Mouse (Mus musculus) retina, embryonic 14.5 days (tissue): ENCODE measurements around the gene Gm17490.
"Not testable (repeated sequence)": the region's sequence is repeated elsewhere in the genome, so short reads cannot be mapped to it uniquely, and the experiment has no call there.

Source experiments
- DNase-seq: peaks from one replicate; pipeline ENCODE4 v3.0.0-alpha.2; 2015; ENCODE audit warnings: low spot score

The Gm17490 gene

DNA sequence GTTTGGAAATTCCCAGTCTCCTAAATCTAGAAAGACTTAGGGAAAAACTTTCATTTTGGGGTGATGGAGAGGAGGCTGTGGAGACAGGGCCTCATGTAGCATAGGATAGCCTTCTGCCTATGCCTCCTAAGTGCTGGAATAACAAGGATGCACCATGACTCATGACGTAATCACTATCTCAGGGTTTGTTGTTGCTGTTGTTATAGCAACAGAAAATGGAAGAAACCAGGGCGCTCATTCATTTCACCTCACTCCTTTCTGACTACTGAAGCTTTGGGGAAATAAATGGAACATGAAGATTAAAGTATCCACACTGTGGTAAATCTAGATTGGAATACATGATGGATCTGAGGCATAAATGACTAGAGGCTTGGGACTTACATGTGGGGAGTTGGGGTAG is 2.3 kb downstream of the Gm17490 start:
- no peak for DNase-seq

DNA sequence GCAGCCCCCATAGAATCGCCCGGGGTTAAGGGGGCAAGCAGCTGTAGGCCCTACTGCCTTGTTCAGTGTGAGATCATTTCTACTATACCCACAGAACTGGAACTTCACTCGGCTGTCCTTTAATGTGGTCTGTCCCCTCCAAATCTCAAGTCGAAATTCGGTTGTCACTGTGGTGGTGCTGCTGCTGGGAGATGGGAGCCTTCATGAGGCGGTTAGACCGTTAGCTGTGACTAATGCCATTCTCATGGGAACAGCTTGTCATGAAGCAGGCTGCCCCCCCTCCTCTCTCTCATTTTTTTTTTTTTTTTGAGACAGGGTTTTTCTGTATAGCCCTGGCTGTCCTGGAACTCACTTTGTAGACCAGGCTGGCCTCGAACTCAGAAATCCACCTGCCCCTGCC is 2.9 kb downstream of the Gm17490 start:
- no peak for DNase-seq

DNA sequence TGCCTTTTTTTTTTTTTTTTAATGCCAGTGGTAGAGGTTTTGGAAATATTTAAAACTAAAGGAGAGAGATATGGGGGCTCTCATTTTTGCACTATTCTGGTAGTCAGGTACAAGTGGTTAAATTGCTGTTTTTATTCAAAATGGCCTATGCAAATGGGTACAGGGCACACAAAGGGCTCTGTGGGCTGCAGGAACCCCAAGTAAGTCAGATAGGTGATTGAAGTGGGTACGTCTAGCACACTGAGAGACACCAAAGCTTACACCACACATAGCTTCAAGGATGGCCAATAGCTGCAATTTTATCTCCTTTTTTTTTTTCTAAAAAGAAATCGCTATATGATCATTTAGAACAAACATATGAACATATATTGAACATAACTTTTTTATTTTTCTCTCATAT is 6.5 kb downstream of the Gm17490 start:
- no peak for DNase-seq

DNA sequence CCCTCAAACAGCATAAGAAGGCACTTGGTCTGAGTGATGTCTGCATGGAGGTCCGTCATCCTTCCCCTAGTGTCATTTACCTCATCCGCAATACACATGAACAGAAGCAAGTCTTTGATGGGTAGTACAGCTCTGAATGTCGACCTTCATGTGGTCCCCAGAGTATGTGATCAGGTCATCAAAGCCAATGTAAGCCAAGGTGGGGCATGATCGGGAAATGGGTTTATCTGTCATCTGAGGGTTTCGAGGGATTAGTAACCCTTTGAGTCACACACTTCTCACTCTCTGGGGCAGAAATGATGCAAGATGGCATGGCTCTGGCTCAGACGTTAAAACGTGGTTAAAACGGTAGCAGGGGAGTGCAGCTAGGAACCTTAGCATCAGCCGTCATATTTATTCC is 9.2 kb downstream of the Gm17490 start:
- DNase-seq = no peak

- not testable (repeated sequence) for DNase-seq
Observed at GRCm38 (mm10) chr2:11612939-11613338, 13.1 kb downstream of the Gm17490 start.

- not testable (repeated sequence) for DNase-seq
Observed at GRCm38 (mm10) chr2:11606718-11607117, 19.3 kb downstream of the Gm17490 start.

DNA sequence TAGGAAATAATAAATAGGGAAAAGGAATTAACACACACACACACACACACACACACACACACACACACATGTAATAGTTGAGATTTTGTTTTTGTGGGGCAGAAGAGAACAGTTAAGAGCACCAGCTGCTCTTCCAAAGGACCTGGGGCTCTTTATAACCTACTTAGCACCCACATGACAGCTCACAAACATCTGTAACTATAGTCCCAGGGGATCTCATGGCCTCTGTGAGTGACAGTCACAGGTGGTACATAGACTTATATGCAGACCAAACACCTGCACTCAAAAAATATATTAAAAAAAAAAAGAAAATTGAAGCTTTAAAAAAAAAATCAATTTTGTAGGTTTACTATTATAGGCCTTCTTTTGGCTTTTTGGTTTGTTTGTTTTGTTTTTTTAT is 21.2 kb downstream of the Gm17490 start:
- DNase-seq = peak; percentile 6

- DNase-seq = no peak
Observed at GRCm38 (mm10) chr2:11604053-11604452, 22.0 kb downstream of the Gm17490 start, which contains the start of gene Rbm17. Rbm17 (minus strand) TSS chr2:11604153.

DNA sequence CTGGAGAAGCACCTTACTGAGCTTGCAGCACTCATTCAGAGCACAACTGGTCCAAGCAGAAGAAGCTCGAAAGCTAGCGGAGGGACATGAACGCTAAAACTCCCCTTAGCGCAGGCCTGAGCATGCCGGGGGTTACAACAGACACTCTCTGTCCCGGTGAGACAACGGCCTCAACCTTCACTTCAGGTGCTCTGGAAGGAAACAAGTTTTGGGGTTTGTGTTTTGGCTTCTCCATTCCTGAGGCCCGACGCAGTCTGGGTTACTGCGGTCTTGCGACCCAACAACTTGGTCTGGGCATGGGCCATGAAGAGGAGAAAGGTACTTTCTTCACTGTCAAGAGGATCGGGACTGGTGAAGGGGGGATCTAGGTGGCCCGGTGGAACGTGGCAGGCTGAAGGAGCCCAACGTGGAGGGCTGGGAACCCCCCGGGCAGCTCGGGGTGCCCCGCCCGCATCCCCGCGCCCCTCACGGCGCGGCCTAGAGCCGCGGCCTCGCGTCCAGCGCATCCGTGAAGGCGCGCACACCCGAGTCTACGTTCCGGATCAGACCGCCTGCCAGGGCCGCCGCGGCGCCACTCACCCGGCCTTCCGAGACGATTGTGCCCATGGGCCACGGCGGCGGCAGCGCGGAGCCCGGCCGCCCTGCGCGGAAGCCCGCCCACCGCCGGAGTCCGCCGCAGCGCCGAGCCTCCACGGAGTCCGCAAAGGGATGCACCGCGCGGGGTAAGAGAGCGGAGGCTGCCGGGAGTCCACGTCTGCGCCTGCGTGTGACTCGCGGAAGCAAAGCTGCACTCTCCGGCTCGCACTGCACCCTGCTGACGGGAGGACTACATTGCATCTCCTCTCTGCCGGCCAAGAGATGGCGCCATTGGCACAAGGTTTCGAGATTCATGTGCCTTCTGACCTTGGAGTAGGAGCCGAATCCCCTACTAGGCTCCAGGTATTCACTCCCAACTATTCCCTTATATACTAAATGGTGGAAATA is 23.3 kb downstream of the Gm17490 start:
- DNase-seq = peak; percentile 96

DNA sequence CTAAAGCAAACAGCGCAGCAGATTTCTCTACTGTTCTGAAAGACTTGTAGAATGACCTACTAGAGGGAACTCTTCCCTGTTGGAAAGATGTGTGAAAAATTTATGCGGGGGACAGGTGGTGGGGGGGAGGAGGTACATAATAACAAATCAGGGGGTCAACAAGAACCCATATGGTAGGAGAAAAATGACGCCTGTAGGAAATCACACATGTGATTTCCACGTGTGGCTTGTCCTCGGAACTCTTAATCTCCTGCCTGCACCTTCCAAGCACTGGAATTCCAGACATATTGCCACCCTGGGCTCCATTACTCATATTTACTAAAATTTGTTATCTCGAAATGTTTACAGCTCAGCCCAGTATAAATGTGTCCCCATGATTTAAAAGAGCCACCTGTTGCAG is 24.3 kb downstream of the Gm17490 start:
- DNase-seq = no peak

DNA sequence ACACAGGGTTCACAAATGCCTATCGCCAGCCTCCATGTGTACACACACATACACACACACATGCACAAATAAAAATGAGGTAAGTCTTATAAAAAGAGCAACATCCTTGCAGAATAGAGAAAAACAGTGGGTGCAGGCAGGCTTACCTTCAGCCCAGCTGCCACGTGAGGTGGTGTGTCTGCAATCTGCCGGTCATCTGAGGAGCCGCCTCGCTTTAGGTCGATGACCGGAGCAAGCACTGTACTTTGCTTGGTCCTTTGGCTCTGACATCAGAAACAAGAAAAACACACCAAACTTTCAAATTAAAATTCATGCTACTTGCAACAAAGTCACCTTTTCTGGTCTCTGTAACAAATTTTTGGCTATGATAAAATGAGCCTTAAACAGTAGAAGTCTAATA is 28.2 kb downstream of the Gm17490 start:
- DNase-seq = no peak

- no peak for DNase-seq
Observed at GRCm38 (mm10) chr2:11596690-11597089, 29.4 kb downstream of the Gm17490 start.

GRCm38 (mm10) chr2:11587996-11588395 is 38.1 kb downstream of the Gm17490 start:
- no peak for DNase-seq

DNA sequence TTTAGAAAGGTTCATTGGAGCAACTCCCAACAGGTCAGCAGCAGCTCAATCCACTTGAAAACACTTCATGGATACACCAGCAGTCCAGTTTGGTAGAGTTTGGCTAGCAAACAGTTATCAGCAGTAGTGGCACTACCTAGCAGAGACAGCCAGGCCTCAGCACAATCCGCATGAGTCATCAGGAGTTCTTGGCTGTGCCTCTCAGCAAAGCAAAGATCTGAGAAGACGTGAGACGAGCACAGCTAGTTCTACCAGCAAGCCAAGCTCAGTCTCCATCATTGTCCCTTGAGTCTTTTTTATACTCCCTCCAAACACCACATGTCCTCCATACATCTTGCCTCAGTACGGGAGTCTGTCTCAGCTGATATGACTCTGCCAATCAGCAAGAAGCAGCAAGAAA is 46.7 kb downstream of the Gm17490 start:
- no peak for DNase-seq

DNA sequence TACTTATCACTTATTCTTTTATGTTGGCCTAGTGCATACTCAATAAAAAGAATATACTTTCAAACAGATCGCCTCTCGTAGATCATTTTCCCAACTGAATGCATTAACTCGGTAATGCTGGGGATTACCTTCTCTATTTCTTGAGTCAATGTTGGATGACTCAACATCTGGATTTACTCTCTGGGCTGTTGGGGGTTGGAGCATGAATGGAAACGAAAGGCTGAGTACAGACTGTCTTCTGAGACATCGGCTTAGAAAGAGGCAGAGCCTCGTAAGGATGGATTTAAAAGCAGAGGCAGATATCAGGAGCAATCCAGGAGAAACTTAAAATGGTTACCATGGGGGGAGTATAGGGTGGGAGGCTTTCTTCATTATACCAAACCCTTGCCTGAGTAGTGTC is 47.9 kb downstream of the Gm17490 start:
- no peak for DNase-seq
